Mouse (Mus musculus) MEL (cell line): ENCODE data around the gene Mkrn1.

Source experiments
- CHD2 ChIP-seq: IDR thresholded peaks from 2 replicates; pipeline ENCODE4 v1.6.1; 2011; ENCODE audit warnings: low read length, improper control_type of control experiment
- CTCF ChIP-seq, 3 experiments: IDR thresholded peaks in 2 of 3; conservative IDR thresholded peaks in 1 of 3; 2 replicates each; pipeline ENCODE4 v1.5.1; 2011 to 2012; ENCODE audit warnings: low read length in 3 of 3, low read depth in 2 of 3, mild to moderate bottlenecking in 2 of 3, improper control_type of control experiment in 1 of 3, inconsistent platforms in 1 of 3, mixed read lengths in 1 of 3, moderate library complexity in 1 of 3; ENCODE audit not compliant: control insufficient read depth in 1 of 3, insufficient read depth in 1 of 3, poor library complexity in 1 of 3, severe bottlenecking in 1 of 3
- EP300 ChIP-seq, 2 experiments: IDR thresholded peaks; 2 replicates each; pipeline ENCODE4 v1.6.1; 2011; ENCODE audit warnings: improper control_type of control experiment in 2 of 2, low read length in 2 of 2, low read depth in 1 of 2, mild to moderate bottlenecking in 1 of 2
- GABPA ChIP-seq: IDR thresholded peaks from 2 replicates; pipeline ENCODE4 v1.6.1; 2012; ENCODE audit warnings: low read depth, mild to moderate bottlenecking, inconsistent platforms, low read length, improper control_type of control experiment, moderate library complexity
- MAX ChIP-seq: IDR thresholded peaks from 2 replicates; pipeline ENCODE4 v1.6.1; 2011; ENCODE audit warnings: low read length, improper control_type of control experiment
- MYB ChIP-seq: IDR thresholded peaks from 2 replicates; pipeline ENCODE4 v1.6.1; 2011; ENCODE audit warnings: mild to moderate bottlenecking, low read depth, low read length, improper control_type of control experiment
- MYC ChIP-seq: IDR thresholded peaks from 2 replicates; pipeline ENCODE4 v1.6.1; 2011; ENCODE audit warnings: low read depth, mild to moderate bottlenecking, low read length, improper control_type of control experiment, moderate library complexity
- POLR2A ChIP-seq, 2 experiments: IDR thresholded peaks; 2 replicates each; pipeline ENCODE4 v1.6.1; 2011 to 2012; ENCODE audit warnings: low read length in 2 of 2, mild to moderate bottlenecking in 2 of 2, control low read depth in 1 of 2, improper control_type of control experiment in 1 of 2, low read depth in 1 of 2, moderate library complexity in 1 of 2; ENCODE audit not compliant: control insufficient read depth in 1 of 2, insufficient read depth in 1 of 2, poor library complexity in 1 of 2
- POLR2AphosphoS5 ChIP-seq: IDR thresholded peaks from 2 replicates; pipeline ENCODE4 v1.6.1; 2012; ENCODE audit warnings: low read depth, borderline replicate concordance, mild to moderate bottlenecking, inconsistent platforms, low read length, moderate library complexity, mixed read lengths
- RCOR1 ChIP-seq: IDR thresholded peaks from 2 replicates; pipeline ENCODE4 v1.6.1; 2012; ENCODE audit warnings: low read depth, mild to moderate bottlenecking, inconsistent platforms, low read length, improper control_type of control experiment
- TCF12 ChIP-seq: IDR thresholded peaks from 2 replicates; pipeline ENCODE4 v1.6.1; 2014; ENCODE audit warnings: low read depth, mild to moderate bottlenecking, inconsistent platforms, low read length, improper control_type of control experiment, moderate library complexity
- USF1 ChIP-seq: IDR thresholded peaks from 2 replicates; pipeline ENCODE4 v1.6.1; 2014; ENCODE audit warnings: low read depth, mild to moderate bottlenecking, inconsistent platforms, low read length, improper control_type of control experiment, moderate library complexity
- ZMIZ1 ChIP-seq: IDR thresholded peaks from 2 replicates; pipeline ENCODE4 v1.6.1; 2012; ENCODE audit warnings: low read depth, mild to moderate bottlenecking, inconsistent platforms, low read length, improper control_type of control experiment, moderate library complexity
- ZNF384 ChIP-seq: IDR thresholded peaks from 2 replicates; pipeline ENCODE4 v1.6.1; 2012; ENCODE audit warnings: low read depth, mild to moderate bottlenecking, inconsistent platforms, low read length, improper control_type of control experiment

GRCm38 (mm10) chr6:39447429-39448185, 27.3 kb upstream of the Mkrn1 start:
- TF ChIP-seq MYC (no peak), TCF12 (no peak), MYB (no peak), EP300 (IDR thresholded peaks at IDR 0.05; ENCODE audit: low read depth in 1 of 2, low read length in 2 of 2) (no peak), ZNF384 (peak; percentile 70; the same call in 1 of the 2 replicates), RCOR1 (no peak), CTCF (IDR thresholded peaks at IDR 0.05 in 2 of 3, conservative IDR thresholded peaks at IDR 0.05 in 1 of 3; ENCODE audit: control insufficient read depth in 1 of 3, insufficient read depth in 1 of 3, low read depth in 2 of 3, low read length in 3 of 3, poor library complexity in 1 of 3, severe bottlenecking in 1 of 3) (no peak), GABPA (no peak), POLR2A (IDR thresholded peaks at IDR 0.05; ENCODE audit: control insufficient read depth in 1 of 2, insufficient read depth in 1 of 2, low read depth in 1 of 2, low read length in 2 of 2, poor library complexity in 1 of 2) (no peak), POLR2AphosphoS5 (no peak), MAX (no peak), CHD2 (no peak), USF1 (no peak), ZMIZ1 (no peak)
